Mouse (Mus musculus): ENCODE data around the gene Lpar2.

DNA sequence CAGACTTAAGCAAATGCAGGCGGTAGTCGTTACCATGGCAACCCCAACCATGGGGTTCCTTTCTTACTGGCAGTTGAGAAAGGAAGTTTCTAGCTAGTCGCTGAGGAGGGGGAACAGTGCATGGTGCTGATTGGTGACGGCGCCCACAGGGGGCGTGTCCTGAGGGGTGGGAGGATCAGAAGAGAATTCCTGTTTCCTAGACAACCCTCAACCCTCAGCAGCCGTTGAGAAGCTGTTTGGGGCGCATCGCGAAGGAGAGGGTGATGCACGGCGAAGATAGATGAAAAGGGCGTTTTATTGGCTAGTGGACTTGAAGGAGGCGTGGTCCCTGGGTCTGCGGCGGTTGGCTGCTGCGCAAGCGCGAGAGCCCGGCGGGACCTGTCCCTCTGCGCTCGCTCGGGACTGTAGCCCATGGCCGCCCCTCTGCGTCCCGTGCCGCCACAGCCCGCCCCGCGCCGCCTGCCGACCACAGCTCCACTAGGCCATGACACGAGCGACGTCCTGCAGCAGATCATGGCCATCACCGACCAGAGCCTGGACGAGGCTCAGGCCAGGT lies 10.1 kb downstream of the Lpar2 start, which contains the start of gene Pbx4:
- no peak for TF ChIP-seq EP300 (IDR thresholded peaks at IDR 0.05; ENCODE audit: low read depth)
- TF ChIP-seq CTCF (IDR thresholded peaks at IDR 0.05; ENCODE audit: low read depth) = peak; percentile 38; the same call in 1 of the 2 replicates

Data from liver, embryonic 14.5 days (tissue).